Mouse (Mus musculus) heart, embryonic 11.5 days (tissue): ENCODE measurements around the gene Igf1r. TPM values are rescaled to one million over a fixed set of nuclear protein-coding genes. Genes with fewer than 3 reads are reported as not detected.
A peak's percentile ranks its signal among the peaks of the same experiment; 100 is the strongest.

Experiments used
- ATAC-seq: fragments of 200-750 bp; cut with Nextera tagmentation; replicated peaks from 2 replicates; pipeline ENCODE4 v1.8.0; 2017; ENCODE audit warnings: moderate library complexity; ENCODE audit not compliant: insufficient number of reproducible peaks, low FRiP score, low TSS enrichment
- H3K27ac ChIP-seq: fragments of 300-500 bp; sonication (generic); 2 replicates; pipeline ENCODE4 v1.5.1; 2014; ENCODE audit warnings: mild to moderate bottlenecking, low read depth, low read length
- H3K27me3 ChIP-seq: fragments of 300-500 bp; sonication (generic); 2 replicates; pipeline ENCODE4 v1.6.1; 2014; ENCODE audit warnings: mild to moderate bottlenecking, low read length, mixed read lengths; ENCODE audit not compliant: control insufficient read depth, insufficient read depth
- H3K36me3 ChIP-seq: fragments of 300-500 bp; sonication (generic); 2 replicates; pipeline ENCODE4 v1.6.1; 2014; ENCODE audit warnings: mild to moderate bottlenecking, low read length, moderate library complexity, mixed read lengths; ENCODE audit not compliant: control insufficient read depth, insufficient read depth
- H3K4me1 ChIP-seq: fragments of 300-500 bp; sonication (generic); 2 replicates; pipeline ENCODE4 v1.6.1; 2014; ENCODE audit warnings: low read length; ENCODE audit not compliant: control insufficient read depth, insufficient read depth
- H3K4me2 ChIP-seq: fragments of 300-500 bp; sonication (generic); 2 replicates; pipeline ENCODE4 v1.6.1; 2014; ENCODE audit warnings: mild to moderate bottlenecking, moderate library complexity
- H3K4me3 ChIP-seq: fragments of 300-500 bp; sonication (generic); 2 replicates; pipeline ENCODE4 v1.5.1; 2014; ENCODE audit warnings: low read depth, low read length
- H3K9ac ChIP-seq: fragments of 300-500 bp; sonication (generic); 2 replicates; pipeline ENCODE4 v1.6.1; 2014; ENCODE audit warnings: mild to moderate bottlenecking, low read depth, low read length, moderate library complexity
- H3K9me3 ChIP-seq: fragments of 300-500 bp; sonication (generic); replicated peaks from 2 replicates; pipeline ENCODE4 v1.6.1; 2016; ENCODE audit warnings: low read length; ENCODE audit not compliant: control insufficient read depth
- WGBS: fragments of 180-500 bp; shearing (Covaris S2); extraction: QIAGEN DNeasy Blood & Tissue Kit; methylation state at CpG from one replicate; pipeline ENCODE4 v1.1.7; 2014; ENCODE audit not compliant: insufficient replicate concordance; 5-methylcytosine and 5-hydroxymethylcytosine counted together
- polyA plus RNA-seq: library from polyadenylated mRNA; unstranded; fragments of >200 nt; fragmentation: Nextera tagmentation; extraction: Ambion mirVana; gene quantifications from 2 replicates; pipeline ENCODE4 v1.2.1, GENCODE M21; 2014

Igf1r gene
- polyA plus RNA-seq, 1 experiment from 2014 or later, result 19.3 TPM

- ATAC-seq, result no peak
- 20% methylated on average over 4 of the region's 4 CpGs for WGBS
- Histone ChIP-seq H3K9ac (no peak overlapping the region), H3K4me3 (no peak overlapping the region), H3K9me3 (peaks cover 3% of the 10 kb centered on the region; the same call in 1 of the 2 replicates), H3K36me3 (peaks cover 6% of the 10 kb centered on the region; the same call in 1 of the 2 replicates), H3K4me1 (peaks cover 65% of the 10 kb centered on the region), H3K4me2 (no peak overlapping the region), H3K27me3 (no peaks in the 10 kb centered on the region), H3K27ac (peak overlapping the region; percentile 51; the same call in 1 of the 2 replicates)
Measured at GRCm38 (mm10) chr7:68018038-68018437, 65.4 kb downstream of the Igf1r start.

- Histone ChIP-seq H3K27me3 (no peaks in the 10 kb centered on the region), H3K4me2 (no peak overlapping the region), H3K4me1 (peaks cover 70% of the 10 kb centered on the region), H3K9me3 (peaks cover 3% of the 10 kb centered on the region; the same call in 1 of the 2 replicates), H3K27ac (no peak overlapping the region), H3K4me3 (no peak overlapping the region), H3K9ac (no peak overlapping the region), H3K36me3 (peaks cover 9% of the 10 kb centered on the region; the same call in 1 of the 2 replicates)
- 86% methylated on average over 2 of the region's 2 CpGs for WGBS
- no peak for ATAC-seq
Measured at GRCm38 (mm10) chr7:68020556-68020955, 67.9 kb downstream of the Igf1r start.

GRCm38 (mm10) chr7:68021741-68022140 is 69.1 kb downstream of the Igf1r start:
- WGBS, result 19% methylated on average over 2 of the region's 2 CpGs
- Histone ChIP-seq H3K27ac (peak overlapping the region; percentile 73), H3K4me3 (no peak overlapping the region), H3K9ac (no peak overlapping the region), H3K9me3 (no peaks in the 10 kb centered on the region), H3K4me1 (peaks cover 80% of the 10 kb centered on the region), H3K27me3 (no peaks in the 10 kb centered on the region), H3K4me2 (no peak overlapping the region), H3K36me3 (0 out of 2 replicates have a peak, but pooled peaks cover 2% of the 10 kb centered on the region)
- ATAC-seq, result peak; percentile 71; the same call in 1 of the 2 replicates

- Histone ChIP-seq H3K27me3 (no peaks in the 10 kb centered on the region), H3K36me3 (0 out of 2 replicates have a peak, but pooled peaks cover 2% of the 10 kb centered on the region), H3K4me2 (no peak overlapping the region), H3K4me1 (peaks cover 79% of the 10 kb centered on the region), H3K4me3 (no peak overlapping the region), H3K27ac (peak overlapping the region; percentile 73), H3K9me3 (no peaks in the 10 kb centered on the region), H3K9ac (no peak overlapping the region)
- WGBS, result 64% methylated on average over 6 of the region's 6 CpGs
- no peak for ATAC-seq
Measured at GRCm38 (mm10) chr7:68022188-68022587, 69.6 kb downstream of the Igf1r start.

GRCm38 (mm10) chr7:68023882-68024281 is 71.3 kb downstream of the Igf1r start:
- Histone ChIP-seq H3K27me3 (no peaks in the 10 kb centered on the region), H3K4me1 (peaks cover 74% of the 10 kb centered on the region)

GRCm38 (mm10) chr7:68024625-68025024 is 72.0 kb downstream of the Igf1r start:
- H3K4me2 ChIP-seq, result no peak overlapping the region
- 81% methylated on average over 4 of the region's 4 CpGs for WGBS
- H3K27me3 ChIP-seq, result no peaks in the 10 kb centered on the region
- peaks cover 68% of the 10 kb centered on the region for H3K4me1 ChIP-seq
- no peak overlapping the region for H3K4me3 ChIP-seq
- H3K27ac ChIP-seq, result no peak overlapping the region
- H3K36me3 ChIP-seq, result 0 out of 2 replicates have a peak, but pooled peaks cover 2% of the 10 kb centered on the region
- ATAC-seq, result no peak
- H3K9me3 ChIP-seq, result no peaks in the 10 kb centered on the region
- no peak overlapping the region for H3K9ac ChIP-seq

More at GRCm38 (mm10) chr7:68023882-68024281, 71.3 kb downstream of the Igf1r start:
- H3K4me3 ChIP-seq, result no peak overlapping the region
- WGBS, result 85% methylated on average over 4 of the region's 4 CpGs
- 0 out of 2 replicates have a peak, but pooled peaks cover 2% of the 10 kb centered on the region for H3K36me3 ChIP-seq
- ATAC-seq, result no peak
- no peaks in the 10 kb centered on the region for H3K9me3 ChIP-seq
- no peak overlapping the region for H3K4me2 ChIP-seq
- H3K9ac ChIP-seq, result no peak overlapping the region
- no peak overlapping the region for H3K27ac ChIP-seq

GRCm38 (mm10) chr7:68025396-68025795 is 72.8 kb downstream of the Igf1r start:
- Histone ChIP-seq H3K36me3 (0 out of 2 replicates have a peak, but pooled peaks cover 2% of the 10 kb centered on the region), H3K4me1 (peaks cover 65% of the 10 kb centered on the region), H3K4me3 (no peak overlapping the region), H3K9me3 (no peaks in the 10 kb centered on the region), H3K27me3 (no peaks in the 10 kb centered on the region), H3K4me2 (no peak overlapping the region), H3K27ac (no peak overlapping the region), H3K9ac (no peak overlapping the region)
- 85% methylated on average over 3 of the region's 3 CpGs for WGBS
- ATAC-seq, result no peak

- Histone ChIP-seq H3K4me1 (peaks cover 67% of the 10 kb centered on the region), H3K27ac (no peak overlapping the region), H3K9me3 (no peaks in the 10 kb centered on the region), H3K36me3 (0 out of 2 replicates have a peak, but pooled peaks cover 2% of the 10 kb centered on the region), H3K4me3 (no peak overlapping the region), H3K27me3 (no peaks in the 10 kb centered on the region), H3K4me2 (no peak overlapping the region), H3K9ac (no peak overlapping the region)
- ATAC-seq, result no peak
- 65% methylated on average over 9 of the region's 9 CpGs for WGBS
Measured at GRCm38 (mm10) chr7:68026076-68026475, 73.4 kb downstream of the Igf1r start.

- no peak overlapping the region for H3K4me3 ChIP-seq
- H3K4me2 ChIP-seq, result peak overlapping the region; percentile 11; the same call in 1 of the 2 replicates
- no peak for ATAC-seq
- no peak overlapping the region for H3K9ac ChIP-seq
- no peaks in the 10 kb centered on the region for H3K9me3 ChIP-seq
- H3K27ac ChIP-seq, result no peak overlapping the region
- H3K36me3 ChIP-seq, result 0 out of 2 replicates have a peak, but pooled peaks cover 2% of the 10 kb centered on the region
- H3K27me3 ChIP-seq, result no peaks in the 10 kb centered on the region
- WGBS, result 18% methylated on average over 4 of the region's 4 CpGs
- H3K4me1 ChIP-seq, result peaks cover 55% of the 10 kb centered on the region
Measured at GRCm38 (mm10) chr7:68028167-68028566, 75.5 kb downstream of the Igf1r start.
